Mouse (Mus musculus) hindbrain, embryonic 15.5 days (tissue): ENCODE results near the gene Kcnt2. TPM values are rescaled to one million over a fixed set of nuclear protein-coding genes. Genes with fewer than 3 reads are reported as not detected.

Experiments
- ATAC-seq: fragments of 200-750 bp; cut with Nextera tagmentation; 2 replicates; pipeline ENCODE4 v1.8.0; 2017; ENCODE audit warnings: low read depth, moderate number of reproducible peaks, moderate TSS enrichment; ENCODE audit not compliant: low FRiP score
- H3K27ac ChIP-seq: fragments of 300-500 bp; sonication (generic); replicated peaks from 2 replicates; pipeline ENCODE4 v1.5.1; 2015; ENCODE audit warnings: mild to moderate bottlenecking, inconsistent platforms
- H3K27me3 ChIP-seq: fragments of 300-500 bp; sonication (generic); 2 replicates; pipeline ENCODE4 v1.6.1; 2015; ENCODE audit warnings: control low read depth, inconsistent platforms
- H3K36me3 ChIP-seq: fragments of 300-500 bp; sonication (generic); 2 replicates; pipeline ENCODE4 v1.6.1; 2015; ENCODE audit warnings: control low read depth, inconsistent platforms
- H3K4me1 ChIP-seq: fragments of 300-500 bp; sonication (generic); replicated peaks from 2 replicates; pipeline ENCODE4 v1.6.1; 2015; ENCODE audit warnings: control low read depth, inconsistent platforms
- H3K4me2 ChIP-seq: fragments of 300-500 bp; sonication (generic); 2 replicates; pipeline ENCODE4 v1.6.1; 2015; ENCODE audit warnings: moderate library complexity, mild to moderate bottlenecking, inconsistent platforms
- H3K4me3 ChIP-seq: fragments of 300-500 bp; sonication (generic); 2 replicates; pipeline ENCODE4 v1.5.1; 2015; ENCODE audit warnings: mild to moderate bottlenecking, inconsistent platforms
- H3K9ac ChIP-seq: fragments of 300-500 bp; sonication (generic); 2 replicates; pipeline ENCODE4 v1.6.1; 2015; ENCODE audit warnings: inconsistent platforms
- H3K9me3 ChIP-seq: fragments of 300-500 bp; sonication (generic); 2 replicates; pipeline ENCODE4 v1.6.1; 2016; ENCODE audit warnings: control low read depth, inconsistent platforms
- WGBS: fragments of 180-500 bp; shearing (Covaris S2); methylation state at CpG from one replicate; pipeline ENCODE4 v1.1.7; 2015; 5-methylcytosine and 5-hydroxymethylcytosine counted together
- polyA plus RNA-seq: library from polyadenylated mRNA; unstranded; fragments of >200 nt; fragmentation: Nextera tagmentation; extraction: Ambion mirVana; gene quantifications from 2 replicates; pipeline ENCODE4 v1.2.1, GENCODE M21; 2015

The Kcnt2 gene
- polyA plus RNA-seq, 1 experiment from 2014 or later = 2.8 TPM

- Histone ChIP-seq H3K27me3 (no peaks in the 10 kb centered on the region), H3K4me3 (no peak overlapping the region), H3K9ac (no peak overlapping the region), H3K9me3 (no peaks in the 10 kb centered on the region), H3K27ac (no peak overlapping the region), H3K4me1 (no peaks in the 10 kb centered on the region), H3K4me2 (no peak overlapping the region), H3K36me3 (no peaks in the 10 kb centered on the region)
- ATAC-seq = no peak
- WGBS = 74% methylated on average over 3 of the region's 3 CpGs
Measured at GRCm38 (mm10) chr1:140451461-140451860, 205.5 kb downstream of the Kcnt2 start.

- no peaks in the 10 kb centered on the region for H3K36me3 ChIP-seq
- no peak overlapping the region for H3K27ac ChIP-seq
- ATAC-seq = no peak
- 66% methylated on average over 1 of the region's 1 CpGs for WGBS
- no peaks in the 10 kb centered on the region for H3K4me1 ChIP-seq
- no peaks in the 10 kb centered on the region for H3K27me3 ChIP-seq
- no peaks in the 10 kb centered on the region for H3K9me3 ChIP-seq
- H3K4me3 ChIP-seq = no peak overlapping the region
- H3K4me2 ChIP-seq = no peak overlapping the region
- H3K9ac ChIP-seq = no peak overlapping the region
Measured at GRCm38 (mm10) chr1:140451924-140452323, 206.0 kb downstream of the Kcnt2 start.

GRCm38 (mm10) chr1:140455903-140456302 is 209.9 kb downstream of the Kcnt2 start:
- 75% methylated on average over 2 of the region's 2 CpGs for WGBS
- H3K9ac ChIP-seq = no peak overlapping the region
- H3K4me3 ChIP-seq = no peak overlapping the region
- no peak for ATAC-seq
- no peaks in the 10 kb centered on the region for H3K4me1 ChIP-seq
- H3K9me3 ChIP-seq = no peaks in the 10 kb centered on the region
- no peak overlapping the region for H3K4me2 ChIP-seq
- no peaks in the 10 kb centered on the region for H3K36me3 ChIP-seq
- H3K27me3 ChIP-seq = no peaks in the 10 kb centered on the region
- no peak overlapping the region for H3K27ac ChIP-seq

- Histone ChIP-seq H3K4me3 (no peak overlapping the region), H3K9ac (no peak overlapping the region), H3K27me3 (no peaks in the 10 kb centered on the region), H3K9me3 (no peaks in the 10 kb centered on the region), H3K36me3 (no peaks in the 10 kb centered on the region), H3K4me1 (no peaks in the 10 kb centered on the region), H3K4me2 (no peak overlapping the region), H3K27ac (no peak overlapping the region)
- ATAC-seq = no peak
- WGBS = 83% methylated on average over 2 of the region's 2 CpGs
Measured at GRCm38 (mm10) chr1:140456873-140457272, 210.9 kb downstream of the Kcnt2 start.

- Histone ChIP-seq H3K9me3 (no peaks in the 10 kb centered on the region), H3K27ac (no peak overlapping the region), H3K36me3 (no peaks in the 10 kb centered on the region), H3K27me3 (no peaks in the 10 kb centered on the region), H3K4me2 (no peak overlapping the region), H3K4me3 (no peak overlapping the region), H3K9ac (no peak overlapping the region), H3K4me1 (no peaks in the 10 kb centered on the region)
- no peak for ATAC-seq
- WGBS = 71% methylated on average over 4 of the region's 4 CpGs
Measured at GRCm38 (mm10) chr1:140468315-140468714, 222.4 kb downstream of the Kcnt2 start.

- no peaks in the 10 kb centered on the region for H3K4me1 ChIP-seq
- 92% methylated on average over 1 of the region's 1 CpGs for WGBS
Measured at GRCm38 (mm10) chr1:140469586-140469985, 223.6 kb downstream of the Kcnt2 start.

GRCm38 (mm10) chr1:140476921-140477320 is 231.0 kb downstream of the Kcnt2 start:
- WGBS = 80% methylated on average over 2 of the region's 2 CpGs
- Histone ChIP-seq H3K4me1 (no peaks in the 10 kb centered on the region), H3K4me2 (no peak overlapping the region), H3K9ac (no peak overlapping the region), H3K36me3 (no peaks in the 10 kb centered on the region), H3K9me3 (no peaks in the 10 kb centered on the region), H3K27ac (no peak overlapping the region), H3K4me3 (no peak overlapping the region), H3K27me3 (no peaks in the 10 kb centered on the region)
- no peak for ATAC-seq

More at GRCm38 (mm10) chr1:140469586-140469985, 223.6 kb downstream of the Kcnt2 start:
- Histone ChIP-seq H3K9ac (no peak overlapping the region), H3K9me3 (no peaks in the 10 kb centered on the region), H3K4me2 (no peak overlapping the region), H3K4me3 (no peak overlapping the region), H3K27ac (no peak overlapping the region), H3K27me3 (no peaks in the 10 kb centered on the region), H3K36me3 (no peaks in the 10 kb centered on the region)
- ATAC-seq = no peak

GRCm38 (mm10) chr1:140484016-140484415 is 238.1 kb downstream of the Kcnt2 start:
- WGBS = 93% methylated on average over 1 of the region's 1 CpGs
- Histone ChIP-seq H3K9me3 (no peaks in the 10 kb centered on the region), H3K4me3 (no peak overlapping the region), H3K36me3 (no peaks in the 10 kb centered on the region), H3K9ac (no peak overlapping the region), H3K27ac (no peak overlapping the region), H3K27me3 (no peaks in the 10 kb centered on the region), H3K4me1 (no peaks in the 10 kb centered on the region), H3K4me2 (no peak overlapping the region)
- ATAC-seq = no peak

- Histone ChIP-seq H3K4me1 (no peaks in the 10 kb centered on the region), H3K36me3 (no peaks in the 10 kb centered on the region), H3K9me3 (no peaks in the 10 kb centered on the region), H3K27ac (no peak overlapping the region), H3K4me2 (no peak overlapping the region), H3K27me3 (no peaks in the 10 kb centered on the region), H3K4me3 (no peak overlapping the region), H3K9ac (no peak overlapping the region)
- 74% methylated on average over 2 of the region's 2 CpGs for WGBS
- no peak for ATAC-seq
Measured at GRCm38 (mm10) chr1:140489816-140490215, 243.9 kb downstream of the Kcnt2 start.

GRCm38 (mm10) chr1:140491406-140491805 is 245.4 kb downstream of the Kcnt2 start:
- Histone ChIP-seq H3K4me1 (no peaks in the 10 kb centered on the region), H3K9ac (no peak overlapping the region), H3K9me3 (no peaks in the 10 kb centered on the region), H3K27me3 (no peaks in the 10 kb centered on the region), H3K36me3 (no peaks in the 10 kb centered on the region), H3K27ac (no peak overlapping the region), H3K4me3 (no peak overlapping the region), H3K4me2 (no peak overlapping the region)
- 89% methylated on average over 1 of the region's 1 CpGs for WGBS
- no peak for ATAC-seq

GRCm38 (mm10) chr1:140492237-140492636 is 246.3 kb downstream of the Kcnt2 start:
- Histone ChIP-seq H3K27ac (no peak overlapping the region), H3K27me3 (no peaks in the 10 kb centered on the region), H3K4me3 (no peak overlapping the region), H3K4me1 (no peaks in the 10 kb centered on the region), H3K9ac (no peak overlapping the region), H3K4me2 (no peak overlapping the region), H3K9me3 (no peaks in the 10 kb centered on the region), H3K36me3 (no peaks in the 10 kb centered on the region)
- 94% methylated on average over 2 of the region's 2 CpGs for WGBS
- ATAC-seq = no peak

GRCm38 (mm10) chr1:140513451-140513850 is 267.5 kb downstream of the Kcnt2 start:
- Histone ChIP-seq H3K9ac (no peak overlapping the region), H3K4me1 (no peaks in the 10 kb centered on the region), H3K27ac (no peak overlapping the region), H3K27me3 (no peaks in the 10 kb centered on the region), H3K4me3 (no peak overlapping the region), H3K36me3 (no peaks in the 10 kb centered on the region), H3K9me3 (no peaks in the 10 kb centered on the region), H3K4me2 (no peak overlapping the region)
- ATAC-seq = no peak

GRCm38 (mm10) chr1:140531285-140531908 is 285.4 kb downstream of the Kcnt2 start:
- ATAC-seq = peak; percentile 56; the same call in 1 of the 2 replicates
- H3K27me3 ChIP-seq = no peaks in the 10 kb centered on the region
- 40% methylated on average over 4 of the region's 4 CpGs for WGBS
- H3K4me3 ChIP-seq = no peak overlapping the region
- H3K9ac ChIP-seq = no peak overlapping the region
- no peaks in the 10 kb centered on the region for H3K36me3 ChIP-seq
- no peak overlapping the region for H3K4me2 ChIP-seq
- no peaks in the 10 kb centered on the region for H3K9me3 ChIP-seq
- no peak overlapping the region for H3K27ac ChIP-seq
- H3K4me1 ChIP-seq = no peaks in the 10 kb centered on the region
